Mouse (Mus musculus) liver, embryonic 11.5 days (tissue): ENCODE data around the gene Myct1. TPM values are rescaled to one million over a fixed set of nuclear protein-coding genes. Genes with fewer than 3 reads are reported as not detected.

Source experiments
- ATAC-seq: fragments of 200-750 bp; cut with Nextera tagmentation; replicated peaks from 2 replicates; pipeline ENCODE4 v1.8.0; 2017; ENCODE audit warnings: moderate number of reproducible peaks, mild to moderate bottlenecking, moderate TSS enrichment, moderate library complexity; ENCODE audit not compliant: low FRiP score
- DNase-seq: peaks from one replicate; pipeline ENCODE4 v3.0.0-alpha.2; 2017; ENCODE audit warnings: low spot score
- H3K27ac ChIP-seq: fragments of 300-500 bp; sonication (generic); 2 replicates; pipeline ENCODE4 v1.5.1; 2014; ENCODE audit warnings: mild to moderate bottlenecking, low read depth, low read length, control low read depth
- H3K27me3 ChIP-seq: fragments of 300-500 bp; sonication (generic); replicated peaks from 2 replicates; pipeline ENCODE4 v1.6.1; 2014; ENCODE audit warnings: low read length, mixed read lengths; ENCODE audit not compliant: control insufficient read depth, insufficient read depth
- H3K36me3 ChIP-seq: fragments of 300-500 bp; sonication (generic); 2 replicates; pipeline ENCODE4 v1.6.1; 2014; ENCODE audit warnings: mild to moderate bottlenecking, low read length, moderate library complexity, mixed read lengths; ENCODE audit not compliant: control insufficient read depth, insufficient read depth
- H3K4me1 ChIP-seq: fragments of 300-500 bp; sonication (generic); replicated peaks from 2 replicates; pipeline ENCODE4 v1.6.1; 2014; ENCODE audit warnings: low read length, mixed read lengths; ENCODE audit not compliant: control insufficient read depth, insufficient read depth
- H3K4me2 ChIP-seq: fragments of 300-500 bp; sonication (generic); 2 replicates; pipeline ENCODE4 v1.6.1; 2014; ENCODE audit warnings: mild to moderate bottlenecking, control low read depth, moderate library complexity
- H3K4me3 ChIP-seq: fragments of 300-500 bp; sonication (generic); 2 replicates; pipeline ENCODE4 v1.5.1; 2014; ENCODE audit warnings: low read depth, low read length, control low read depth
- H3K9ac ChIP-seq: fragments of 300-500 bp; sonication (generic); 2 replicates; pipeline ENCODE4 v1.6.1; 2014; ENCODE audit warnings: low read depth, low read length, control low read depth
- H3K9me3 ChIP-seq: fragments of 300-500 bp; sonication (generic); 2 replicates; pipeline ENCODE4 v1.6.1; 2016; ENCODE audit warnings: low read length, inconsistent platforms, mixed read lengths; ENCODE audit not compliant: control insufficient read depth
- WGBS: fragments of 180-500 bp; shearing (Covaris S2); extraction: QIAGEN DNeasy Blood & Tissue Kit; methylation state at CpG from one replicate; pipeline ENCODE4 v1.1.7; 2014; 5-methylcytosine and 5-hydroxymethylcytosine counted together
- polyA plus RNA-seq: library from polyadenylated mRNA; unstranded; fragments of >200 nt; fragmentation: Nextera tagmentation; extraction: Ambion mirVana; gene quantifications from 2 replicates; pipeline ENCODE4 v1.2.1, GENCODE M21; 2014

Myct1 gene
- polyA plus RNA-seq, 1 experiment from 2014 or later: 4.9 TPM

- Histone ChIP-seq H3K4me2 (no peak overlapping the region), H3K27me3 (no peaks in the 10 kb centered on the region), H3K9ac (no peak overlapping the region), H3K4me3 (no peak overlapping the region), H3K9me3 (no peaks in the 10 kb centered on the region), H3K27ac (no peak overlapping the region), H3K4me1 (no peaks in the 10 kb centered on the region), H3K36me3 (no peaks in the 10 kb centered on the region)
- 32% methylated on average over 6 of the region's 6 CpGs for WGBS
- DNase-seq: no peak
- ATAC-seq: no peak
Observed at GRCm38 (mm10) chr10:5596559-5596958, 3.0 kb downstream of the Myct1 start.

GRCm38 (mm10) chr10:5600123-5600522 is 6.5 kb downstream of the Myct1 start:
- H3K36me3 ChIP-seq: no peaks in the 10 kb centered on the region
- H3K4me1 ChIP-seq: no peaks in the 10 kb centered on the region
- H3K27me3 ChIP-seq: no peaks in the 10 kb centered on the region
- DNase-seq (no peak), ATAC-seq (peak; percentile 62)
- 23% methylated on average over 7 of the region's 7 CpGs for WGBS
- no peak overlapping the region for H3K9ac ChIP-seq
- no peak overlapping the region for H3K4me2 ChIP-seq
- no peak overlapping the region for H3K27ac ChIP-seq
- no peaks in the 10 kb centered on the region for H3K9me3 ChIP-seq
- H3K4me3 ChIP-seq: no peak overlapping the region

GRCm38 (mm10) chr10:5603512-5603911 is 9.9 kb downstream of the Myct1 start:
- no peaks in the 10 kb centered on the region for H3K4me1 ChIP-seq
- no peak overlapping the region for H3K4me3 ChIP-seq
- H3K9me3 ChIP-seq: no peaks in the 10 kb centered on the region
- no peak overlapping the region for H3K9ac ChIP-seq
- no peaks in the 10 kb centered on the region for H3K36me3 ChIP-seq
- WGBS: 74% methylated on average over 10 of the region's 10 CpGs
- ATAC-seq (no peak), DNase-seq (no peak)
- H3K27me3 ChIP-seq: no peaks in the 10 kb centered on the region
- H3K4me2 ChIP-seq: no peak overlapping the region
- H3K27ac ChIP-seq: no peak overlapping the region

GRCm38 (mm10) chr10:5604371-5604770 is 10.8 kb downstream of the Myct1 start:
- no peak for DNase-seq
- Histone ChIP-seq H3K9me3 (no peaks in the 10 kb centered on the region), H3K4me1 (no peaks in the 10 kb centered on the region), H3K27me3 (no peaks in the 10 kb centered on the region), H3K27ac (no peak overlapping the region), H3K36me3 (no peaks in the 10 kb centered on the region), H3K4me3 (no peak overlapping the region), H3K4me2 (no peak overlapping the region), H3K9ac (no peak overlapping the region)
- WGBS: 85% methylated on average over 13 of the region's 13 CpGs
- ATAC-seq: no peak

- WGBS: 75% methylated on average over 3 of the region's 3 CpGs
- Histone ChIP-seq H3K9me3 (no peaks in the 10 kb centered on the region), H3K4me2 (no peak overlapping the region), H3K4me1 (no peaks in the 10 kb centered on the region), H3K36me3 (no peaks in the 10 kb centered on the region), H3K4me3 (no peak overlapping the region), H3K9ac (no peak overlapping the region), H3K27ac (no peak overlapping the region), H3K27me3 (no peaks in the 10 kb centered on the region)
- no peak for DNase-seq
- ATAC-seq: no peak
Observed at GRCm38 (mm10) chr10:5608874-5609273, 15.3 kb downstream of the Myct1 start.

GRCm38 (mm10) chr10:5615186-5616040 is 21.8 kb downstream of the Myct1 start:
- DNase-seq (no peak), ATAC-seq (no peak)
- 79% methylated on average over 13 of the region's 13 CpGs for WGBS
- Histone ChIP-seq H3K4me1 (no peaks in the 10 kb centered on the region), H3K27ac (no peak overlapping the region), H3K9ac (no peak overlapping the region), H3K36me3 (no peaks in the 10 kb centered on the region), H3K4me3 (no peak overlapping the region), H3K9me3 (no peaks in the 10 kb centered on the region), H3K4me2 (no peak overlapping the region), H3K27me3 (no peaks in the 10 kb centered on the region)

GRCm38 (mm10) chr10:5626268-5626667 is 32.7 kb downstream of the Myct1 start:
- no peak for ATAC-seq
- H3K4me2 ChIP-seq: no peak overlapping the region
- H3K4me1 ChIP-seq: no peaks in the 10 kb centered on the region
- H3K27me3 ChIP-seq: no peaks in the 10 kb centered on the region
- no peaks in the 10 kb centered on the region for H3K9me3 ChIP-seq
- no peak overlapping the region for H3K4me3 ChIP-seq
- no peak overlapping the region for H3K27ac ChIP-seq
- H3K36me3 ChIP-seq: no peaks in the 10 kb centered on the region
- DNase-seq: no peak
- 67% methylated on average over 5 of the region's 5 CpGs for whole genome bisulfite sequencing
- H3K9ac ChIP-seq: no peak overlapping the region

GRCm38 (mm10) chr10:5633672-5634200 is 40.2 kb downstream of the Myct1 start:
- H3K4me2 ChIP-seq: no peak overlapping the region
- H3K27me3 ChIP-seq: no peaks in the 10 kb centered on the region
- H3K36me3 ChIP-seq: no peaks in the 10 kb centered on the region
- ATAC-seq (no peak), DNase-seq (no peak)
- H3K4me1 ChIP-seq: no peaks in the 10 kb centered on the region
- no peak overlapping the region for H3K27ac ChIP-seq
- 70% methylated on average over 4 of the region's 4 CpGs for WGBS
- no peak overlapping the region for H3K4me3 ChIP-seq
- H3K9me3 ChIP-seq: no peaks in the 10 kb centered on the region
- H3K9ac ChIP-seq: no peak overlapping the region

- ATAC-seq (no peak), DNase-seq (no peak)
- Histone ChIP-seq H3K4me3 (no peak overlapping the region), H3K9me3 (no peaks in the 10 kb centered on the region), H3K27me3 (no peaks in the 10 kb centered on the region), H3K27ac (no peak overlapping the region), H3K4me2 (no peak overlapping the region), H3K9ac (no peak overlapping the region), H3K36me3 (no peaks in the 10 kb centered on the region), H3K4me1 (no peaks in the 10 kb centered on the region)
- 15% methylated on average over 1 of the region's 1 CpGs for whole genome bisulfite sequencing
Observed at GRCm38 (mm10) chr10:5634336-5634735, 40.8 kb downstream of the Myct1 start.
